Mouse (Mus musculus) effector memory CD4-positive, alpha-beta T cell, adult 5 months (primary cell): ENCODE measurements around the gene Rtl8b. TPM values are rescaled to one million over a fixed set of nuclear protein-coding genes. Genes with fewer than 3 reads are reported as not detected.

Experiments used
- polyA plus RNA-seq: library from polyadenylated mRNA; unstranded; fragments of 100-300 nt; shearing (Covaris generic); gene quantifications from one replicate; pipeline ENCODE4 v1.2.1, GENCODE M21; 2017

The Rtl8b gene
- polyA plus RNA-seq: 6.8 TPM

GRCm38 (mm10) chrX:53670294-53670693 is at the start of gene Rtl8b:
Gene Rtl8b, minus strand, starts transcription at chrX:53670408.

GRCm38 (mm10) chrX:53642980-53643961 is 26.9 kb downstream of the Rtl8b start, which contains the start of gene Rtl8a:
Gene Rtl8a, minus strand, starts transcription at chrX:53643682.

Other genes starting within 250 kb of the Rtl8b start
- gene Etd, start 235.5 kb downstream of the Rtl8b start, polyA plus RNA-seq: not detected
- 13.8 TPM for gene Rtl8c, start 62.4 kb downstream of the Rtl8b start, polyA plus RNA-seq
- gene Gm14597, start 61.4 kb downstream of the Rtl8b start, polyA plus RNA-seq: not detected
- 12.1 TPM for gene Rtl8a, start 26.7 kb downstream of the Rtl8b start, polyA plus RNA-seq
- not detected for gene 4930502E18Rik, start 54.4 kb upstream of the Rtl8b start, polyA plus RNA-seq
- gene 1700013H16Rik, start 87.4 kb upstream of the Rtl8b start, polyA plus RNA-seq: not detected
- not detected for gene Zfp36l3, start 106.0 kb upstream of the Rtl8b start, polyA plus RNA-seq
- gene Xlr, start 127.3 kb upstream of the Rtl8b start, polyA plus RNA-seq: 1.7 TPM